Mouse (Mus musculus) MEL (cell line): Measurements from ENCODE around the gene Nrg4. TPM values are rescaled to one million over a fixed set of nuclear protein-coding genes. Genes with fewer than 3 reads are reported as not detected.

Experiments used
- DNase-seq: peaks from one replicate; pipeline ENCODE4 v3.0.0; 2011; ENCODE audit warnings: low read depth, low spot score
- H3K27ac ChIP-seq: 2 replicates; pipeline ENCODE4 v1.5.1; 2012; ENCODE audit warnings: low read depth, mild to moderate bottlenecking, control low read depth, low read length, moderate library complexity; ENCODE audit not compliant: control insufficient read depth
- H3K27me3 ChIP-seq, 2 experiments: fragments of 150-350 bp in 1 of 2; sonication (generic) in 1 of 2; 2 replicates each; pipeline ENCODE4 v1.6.1; 2012; ENCODE audit warnings: low read length in 2 of 2, mild to moderate bottlenecking in 2 of 2, improper control_type of control experiment in 1 of 2, moderate library complexity in 1 of 2; ENCODE audit not compliant: insufficient read depth in 2 of 2, control insufficient read depth in 1 of 2
- H3K36me3 ChIP-seq, 2 experiments: 2 replicates each; pipeline ENCODE4 v1.6.1; 2012 to 2014; ENCODE audit warnings: low read length in 2 of 2, improper control_type of control experiment in 1 of 2, inconsistent platforms in 1 of 2, mild to moderate bottlenecking in 1 of 2; ENCODE audit not compliant: insufficient read depth in 2 of 2, control insufficient read depth in 1 of 2
- H3K4me1 ChIP-seq, 2 experiments: fragments of 150-350 bp in 1 of 2; sonication (generic) in 1 of 2; 2 replicates each; pipeline ENCODE4 v1.6.1; 2012; ENCODE audit warnings: low read length in 2 of 2, improper control_type of control experiment in 1 of 2, mild to moderate bottlenecking in 1 of 2; ENCODE audit not compliant: insufficient read depth in 2 of 2, control insufficient read depth in 1 of 2
- H3K4me3 ChIP-seq, 2 experiments: fragments of 150-350 bp in 1 of 2; sonication (generic) in 1 of 2; 2 replicates each; pipeline ENCODE4 v1.5.1; 2012; ENCODE audit warnings: low read depth in 2 of 2, low read length in 2 of 2, mild to moderate bottlenecking in 2 of 2, moderate library complexity in 2 of 2, control low read depth in 1 of 2, improper control_type of control experiment in 1 of 2; ENCODE audit not compliant: control insufficient read depth in 1 of 2, insufficient read depth in 1 of 2
- H3K79me2 ChIP-seq: 2 replicates; pipeline ENCODE4 v1.6.1; 2012; ENCODE audit warnings: mild to moderate bottlenecking, low read length, moderate library complexity; ENCODE audit not compliant: control insufficient read depth, poor library complexity, insufficient read depth
- H3K9ac ChIP-seq: 2 replicates; pipeline ENCODE4 v1.6.1; 2012; ENCODE audit warnings: low read depth, mild to moderate bottlenecking, control low read depth, low read length, moderate library complexity; ENCODE audit not compliant: control insufficient read depth, poor library complexity, severe bottlenecking
- H3K9me3 ChIP-seq: fragments of 150-350 bp; sonication (generic); replicated peaks from 2 replicates; pipeline ENCODE4 v1.6.1; 2012; ENCODE audit warnings: mild to moderate bottlenecking, low read length, improper control_type of control experiment, moderate library complexity; ENCODE audit not compliant: insufficient read depth
- CHD1 ChIP-seq: IDR thresholded peaks from 2 replicates; pipeline ENCODE4 v1.6.1; 2012; ENCODE audit warnings: low read depth, mild to moderate bottlenecking, inconsistent platforms, low read length, improper control_type of control experiment
- CHD2 ChIP-seq: IDR thresholded peaks from 2 replicates; pipeline ENCODE4 v1.6.1; 2011; ENCODE audit warnings: low read length, improper control_type of control experiment
- CTCF ChIP-seq, 3 experiments: IDR thresholded peaks in 2 of 3; conservative IDR thresholded peaks in 1 of 3; 2 replicates each; pipeline ENCODE4 v1.5.1; 2011 to 2012; ENCODE audit warnings: low read length in 3 of 3, low read depth in 2 of 3, mild to moderate bottlenecking in 2 of 3, improper control_type of control experiment in 1 of 3, inconsistent platforms in 1 of 3, mixed read lengths in 1 of 3, moderate library complexity in 1 of 3; ENCODE audit not compliant: control insufficient read depth in 1 of 3, insufficient read depth in 1 of 3, poor library complexity in 1 of 3, severe bottlenecking in 1 of 3
- ELF1 ChIP-seq: IDR thresholded peaks from 2 replicates; pipeline ENCODE4 v1.6.1; 2014; ENCODE audit warnings: low read depth, mild to moderate bottlenecking, inconsistent platforms, low read length, improper control_type of control experiment, moderate library complexity
- ETS1 ChIP-seq: IDR thresholded peaks from 2 replicates; pipeline ENCODE4 v1.6.1; 2012; ENCODE audit warnings: low read depth, mild to moderate bottlenecking, inconsistent platforms, low read length, improper control_type of control experiment, moderate library complexity
- GATA1 ChIP-seq: IDR thresholded peaks from 2 replicates; pipeline ENCODE4 v1.6.1; 2011; ENCODE audit warnings: low read depth, low read length, improper control_type of control experiment
- HCFC1 ChIP-seq: IDR thresholded peaks from 2 replicates; pipeline ENCODE4 v1.6.1; 2012; ENCODE audit warnings: low read depth, mild to moderate bottlenecking, inconsistent platforms, low read length, improper control_type of control experiment, moderate library complexity
- MAX ChIP-seq: IDR thresholded peaks from 2 replicates; pipeline ENCODE4 v1.6.1; 2011; ENCODE audit warnings: low read length, improper control_type of control experiment
- MAZ ChIP-seq: IDR thresholded peaks from 2 replicates; pipeline ENCODE4 v1.6.1; 2012; ENCODE audit warnings: low read depth, mild to moderate bottlenecking, inconsistent platforms, low read length, improper control_type of control experiment
- MEF2A ChIP-seq: IDR thresholded peaks from 2 replicates; pipeline ENCODE4 v1.6.1; 2014; ENCODE audit warnings: low read depth, mild to moderate bottlenecking, inconsistent platforms, low read length, improper control_type of control experiment; ENCODE audit not compliant: poor library complexity, insufficient replicate concordance, severe bottlenecking; ENCODE audit errors: extremely low read depth
- MYB ChIP-seq: IDR thresholded peaks from 2 replicates; pipeline ENCODE4 v1.6.1; 2011; ENCODE audit warnings: mild to moderate bottlenecking, low read depth, low read length, improper control_type of control experiment
- POLR2A ChIP-seq, 2 experiments: IDR thresholded peaks; 2 replicates each; pipeline ENCODE4 v1.6.1; 2011 to 2012; ENCODE audit warnings: low read length in 2 of 2, mild to moderate bottlenecking in 2 of 2, control low read depth in 1 of 2, improper control_type of control experiment in 1 of 2, low read depth in 1 of 2, moderate library complexity in 1 of 2; ENCODE audit not compliant: control insufficient read depth in 1 of 2, insufficient read depth in 1 of 2, poor library complexity in 1 of 2
- POLR2AphosphoS2 ChIP-seq: IDR thresholded peaks from 2 replicates; pipeline ENCODE4 v1.6.1; 2011; ENCODE audit warnings: low read length, improper control_type of control experiment
- RCOR1 ChIP-seq: IDR thresholded peaks from 2 replicates; pipeline ENCODE4 v1.6.1; 2012; ENCODE audit warnings: low read depth, mild to moderate bottlenecking, inconsistent platforms, low read length, improper control_type of control experiment
- SIN3A ChIP-seq: IDR thresholded peaks from 2 replicates; pipeline ENCODE4 v1.6.1; 2012; ENCODE audit warnings: low read length, improper control_type of control experiment, inconsistent platforms
- TBP ChIP-seq: IDR thresholded peaks from 2 replicates; pipeline ENCODE4 v1.8.0; 2011; ENCODE audit warnings: low read depth, low read length, improper control_type of control experiment
- UBTF ChIP-seq: IDR thresholded peaks from 2 replicates; pipeline ENCODE4 v1.6.1; 2012; ENCODE audit warnings: low read depth, mild to moderate bottlenecking, inconsistent platforms, low read length, improper control_type of control experiment, moderate library complexity, borderline replicate concordance; ENCODE audit not compliant: insufficient read depth
- USF1 ChIP-seq: IDR thresholded peaks from 2 replicates; pipeline ENCODE4 v1.6.1; 2014; ENCODE audit warnings: low read depth, mild to moderate bottlenecking, inconsistent platforms, low read length, improper control_type of control experiment, moderate library complexity
- USF2 ChIP-seq, 2 experiments: IDR thresholded peaks; 2 replicates each; pipeline ENCODE4 v1.6.1; 2011 to 2012; ENCODE audit warnings: improper control_type of control experiment in 2 of 2, low read length in 2 of 2, borderline replicate concordance in 1 of 2, inconsistent platforms in 1 of 2, low read depth in 1 of 2, mild to moderate bottlenecking in 1 of 2; ENCODE audit not compliant: insufficient read depth in 1 of 2
- ZNF384 ChIP-seq: IDR thresholded peaks from 2 replicates; pipeline ENCODE4 v1.6.1; 2012; ENCODE audit warnings: low read depth, mild to moderate bottlenecking, inconsistent platforms, low read length, improper control_type of control experiment
- polyA plus RNA-seq, 2 experiments: library from polyadenylated mRNA; stranded (reverse) in 1 of 2; unstranded in 1 of 2; fragments of >175 nt in 1 of 2; fragments of >200 nt in 1 of 2; gene quantifications; 2 replicates each; pipeline versions ENCODE4 v1.2.1 to v1.2.4; 2012; ENCODE audit warnings: low replicate concordance in 2 of 2, low read depth in 1 of 2; ENCODE audit not compliant: insufficient read length in 2 of 2, insufficient read depth in 1 of 2, missing spikeins in 1 of 2
- total RNA-seq: library from RNA; depleted of rRNA; stranded (reverse); fragments of 300-350 nt; gene quantifications from 2 replicates; pipeline ENCODE4 v1.2.3, GENCODE M21; 2012

The Nrg4 gene
- total and polyA plus RNA-seq, 3 experiments = 0.08 to 0.67 TPM; not detected in 1

DNA sequence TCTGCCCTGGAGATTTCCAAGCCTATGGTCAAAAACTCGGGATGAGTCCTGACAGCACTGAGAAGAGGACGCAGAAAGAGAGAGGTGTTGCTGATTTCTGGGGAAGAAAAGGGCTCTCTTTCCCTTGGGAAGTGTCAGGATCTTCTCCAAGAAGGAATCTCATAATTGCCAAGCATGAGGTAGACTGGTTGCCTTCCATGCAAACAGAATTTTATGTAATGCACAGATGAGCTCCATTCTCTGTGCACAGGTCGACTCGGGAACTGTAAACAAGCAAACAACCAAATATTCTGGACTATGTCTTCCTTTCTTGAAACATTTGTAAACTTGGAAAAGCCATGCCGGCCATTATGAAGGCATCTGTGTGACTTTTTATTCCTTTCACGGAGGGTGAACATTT, 2.8 kb upstream of the Nrg4 start:
- H3K27me3 ChIP-seq = peaks cover 20 to 21% of the 10 kb centered on the region in 2 experiments
- H3K9me3 ChIP-seq = no peaks in the 10 kb centered on the region
- H3K79me2 ChIP-seq = no peaks in the 10 kb centered on the region; the same call in 1 of the 2 replicates
- TF ChIP-seq SIN3A (no peak), GATA1 (no peak), USF2 (IDR thresholded peaks at IDR 0.05; ENCODE audit: borderline replicate concordance in 1 of 2, insufficient read depth in 1 of 2, low read depth in 1 of 2, low read length in 2 of 2) (no peak), ELF1 (no peak), ZNF384 (no peak), MEF2A (no peak), CHD2 (no peak), TBP (no peak), POLR2A (IDR thresholded peaks at IDR 0.05; ENCODE audit: control insufficient read depth in 1 of 2, insufficient read depth in 1 of 2, low read depth in 1 of 2, low read length in 2 of 2, poor library complexity in 1 of 2) (no peak), HCFC1 (no peak), CTCF (IDR thresholded peaks at IDR 0.05 in 2 of 3, conservative IDR thresholded peaks at IDR 0.05 in 1 of 3; ENCODE audit: control insufficient read depth in 1 of 3, insufficient read depth in 1 of 3, low read depth in 2 of 3, low read length in 3 of 3, poor library complexity in 1 of 3, severe bottlenecking in 1 of 3) (no peak), UBTF (no peak), RCOR1 (no peak), ETS1 (no peak), POLR2AphosphoS2 (no peak), MYB (no peak), CHD1 (no peak), USF1 (no peak), MAX (no peak), MAZ (no peak)
- DNase-seq = no peak
- no peak overlapping the region for H3K27ac ChIP-seq
- no peaks in the 10 kb centered on the region; a peak in 1 of 4 replicates for H3K36me3 ChIP-seq
- H3K4me1 ChIP-seq = peaks cover 0 to 3% of the 10 kb centered on the region in 2 experiments; a peak in 1 of 4 replicates
- no peak overlapping the region for H3K9ac ChIP-seq
- H3K4me3 ChIP-seq = no peak overlapping the region
